Mouse (Mus musculus): ENCODE results near the gene Map2.

DNA sequence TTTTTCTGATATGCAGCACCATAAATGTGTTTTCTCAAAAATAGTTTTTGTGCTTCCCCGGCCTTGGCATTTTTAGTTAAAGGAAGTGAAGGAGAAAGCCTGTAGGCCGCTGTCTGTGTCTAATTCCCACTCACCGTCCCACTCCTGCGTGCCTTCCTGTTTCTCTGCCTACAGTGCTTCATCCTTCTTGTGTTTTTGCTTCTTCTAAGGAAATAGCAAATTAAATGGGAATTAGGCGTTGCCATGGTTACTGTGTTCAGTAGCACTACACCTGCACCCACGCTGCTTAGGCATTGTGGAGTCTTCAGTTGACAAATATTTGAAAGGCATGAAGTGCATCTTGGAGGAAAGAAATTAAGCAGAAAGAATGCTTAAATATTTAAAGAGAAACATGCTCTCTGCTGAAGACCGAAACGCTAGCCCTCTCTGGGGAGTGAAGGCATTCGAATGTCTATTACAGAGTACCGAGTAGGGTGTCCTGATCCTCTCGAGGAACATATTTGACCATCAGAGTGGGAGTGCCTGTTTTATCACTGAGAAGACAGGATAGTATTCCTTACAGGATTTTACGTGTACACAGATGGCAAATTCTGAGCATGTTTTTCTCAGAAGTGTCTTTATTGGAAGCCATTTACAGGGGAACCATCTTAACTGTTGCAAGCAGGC lies 12.1 kb downstream of the Map2 start:
- TF ChIP-seq MAFK (IDR thresholded peaks at IDR 0.05; ENCODE audit: insufficient read depth, low read depth, low read length): no peak
- TF ChIP-seq ZC3H11A (IDR thresholded peaks at IDR 0.05; ENCODE audit: borderline replicate concordance, low read depth, low read length): no peak
- no peak for TF ChIP-seq ZNF384 (IDR thresholded peaks at IDR 0.05; ENCODE audit: low read depth, low read length)
- TF ChIP-seq HCFC1 (IDR thresholded peaks at IDR 0.05; ENCODE audit: borderline replicate concordance, insufficient read depth, low read length): no peak

Measured in ES-E14 (cell line).